Mouse (Mus musculus) midbrain, embryonic 10.5 days (tissue): ENCODE measurements around the gene Tbx1. TPM values are rescaled to one million over a fixed set of nuclear protein-coding genes. Genes with fewer than 3 reads are reported as not detected.

Source experiments
- DNase-seq: peaks from one replicate; pipeline ENCODE4 v3.0.0-alpha.2; 2017; ENCODE audit warnings: low spot score
- H3K27ac ChIP-seq: fragments of 300-500 bp; sonication (generic); replicated peaks from 2 replicates; pipeline ENCODE4 v1.5.1; 2016; ENCODE audit warnings: mild to moderate bottlenecking
- H3K27me3 ChIP-seq: fragments of 300-500 bp; sonication (generic); 2 replicates; pipeline ENCODE4 v1.6.1; 2016; ENCODE audit warnings: low read depth, mild to moderate bottlenecking; ENCODE audit not compliant: poor library complexity, severe bottlenecking
- H3K36me3 ChIP-seq: fragments of 300-500 bp; sonication (generic); 2 replicates; pipeline ENCODE4 v1.6.1; 2016; ENCODE audit warnings: mild to moderate bottlenecking, moderate library complexity
- H3K4me1 ChIP-seq: fragments of 300-500 bp; sonication (generic); 2 replicates; pipeline ENCODE4 v1.6.1; 2016
- H3K4me3 ChIP-seq: fragments of 300-500 bp; sonication (generic); 2 replicates; pipeline ENCODE4 v1.5.1; 2016; ENCODE audit warnings: mild to moderate bottlenecking, moderate library complexity
- H3K9me3 ChIP-seq: fragments of 300-500 bp; sonication (generic); replicated peaks from 2 replicates; pipeline ENCODE4 v1.6.1; 2016; ENCODE audit warnings: mild to moderate bottlenecking
- WGBS: fragments of 180-500 bp; shearing (Covaris S2); methylation state at CpG from one replicate; pipeline ENCODE4 v1.1.7; 2016; 5-methylcytosine and 5-hydroxymethylcytosine counted together
- polyA plus RNA-seq: library from polyadenylated mRNA; unstranded; fragments of >200 nt; fragmentation: Nextera tagmentation; extraction: Ambion mirVana; gene quantifications from 2 replicates; pipeline ENCODE4 v1.2.1, GENCODE M21; 2016

The Tbx1 gene
- polyA plus RNA-seq, 1 experiment from 2014 or later: 1.7 TPM

GRCm38 (mm10) chr16:18582426-18583148 lies 7.9 kb downstream of the Tbx1 start:
- no peaks in the 10 kb centered on the region for H3K9me3 ChIP-seq
- H3K4me3 ChIP-seq: peak overlapping the region; percentile 46
- DNase-seq: peak; percentile 45
- peaks cover 46% of the 10 kb centered on the region for H3K4me1 ChIP-seq
- WGBS: under 1% methylated on average over 63 of the region's 67 CpGs
- H3K36me3 ChIP-seq: no peaks in the 10 kb centered on the region
- H3K27ac ChIP-seq: no peak overlapping the region; the same call in 1 of the 2 replicates
- peaks cover 99% of the 10 kb centered on the region for H3K27me3 ChIP-seq

DNA sequence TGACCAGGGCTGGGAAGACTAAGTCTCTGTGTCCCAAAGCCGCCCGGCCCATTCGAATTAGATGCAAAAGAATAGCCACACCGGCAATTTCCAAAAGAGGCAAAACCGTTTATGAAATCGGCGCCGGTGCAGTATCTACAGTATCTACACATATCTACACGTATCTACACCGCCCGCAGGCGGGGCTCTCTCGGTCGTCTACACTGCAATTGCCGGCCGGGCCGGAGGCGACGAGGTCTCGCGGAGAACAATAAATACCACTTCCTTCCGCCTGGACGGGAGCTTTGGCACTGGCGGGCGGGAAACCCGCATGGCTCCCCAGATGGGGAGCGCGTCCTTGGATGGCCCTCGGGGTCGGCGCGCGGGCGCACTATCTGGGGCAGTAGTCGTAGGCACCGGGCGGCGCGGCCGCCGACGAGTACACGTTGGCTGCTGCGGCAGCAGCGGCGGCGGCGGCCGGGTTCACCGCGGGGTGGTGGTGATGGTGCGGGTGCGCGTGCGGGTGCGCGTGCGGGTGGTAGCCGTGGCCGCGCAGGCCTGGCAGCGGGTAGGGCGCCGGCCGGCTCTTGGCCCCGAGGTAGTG lies 8.8 kb downstream of the Tbx1 start:
- peak; percentile 59 for DNase-seq
- H3K4me3 ChIP-seq: peak overlapping the region; percentile 46

GRCm38 (mm10) chr16:18581050-18581622 lies 9.3 kb downstream of the Tbx1 start:
- Histone ChIP-seq H3K9me3 (no peaks in the 10 kb centered on the region), H3K27me3 (peaks cover 96% of the 10 kb centered on the region), H3K36me3 (no peaks in the 10 kb centered on the region), H3K27ac (no peak overlapping the region), H3K4me1 (peaks cover 37% of the 10 kb centered on the region), H3K4me3 (peak overlapping the region; percentile 46)
- WGBS: 4% methylated on average over 21 of the region's 21 CpGs
- DNase-seq: peak; percentile 45

More for the DNA sequence above, 8.8 kb downstream of the Tbx1 start:
- Histone ChIP-seq H3K9me3 (no peaks in the 10 kb centered on the region), H3K27me3 (peaks cover 97% of the 10 kb centered on the region), H3K36me3 (no peaks in the 10 kb centered on the region), H3K4me1 (peaks cover 42% of the 10 kb centered on the region), H3K27ac (no peak overlapping the region; the same call in 1 of the 2 replicates)
- WGBS: under 1% methylated on average over 66 of the region's 66 CpGs

DNA sequence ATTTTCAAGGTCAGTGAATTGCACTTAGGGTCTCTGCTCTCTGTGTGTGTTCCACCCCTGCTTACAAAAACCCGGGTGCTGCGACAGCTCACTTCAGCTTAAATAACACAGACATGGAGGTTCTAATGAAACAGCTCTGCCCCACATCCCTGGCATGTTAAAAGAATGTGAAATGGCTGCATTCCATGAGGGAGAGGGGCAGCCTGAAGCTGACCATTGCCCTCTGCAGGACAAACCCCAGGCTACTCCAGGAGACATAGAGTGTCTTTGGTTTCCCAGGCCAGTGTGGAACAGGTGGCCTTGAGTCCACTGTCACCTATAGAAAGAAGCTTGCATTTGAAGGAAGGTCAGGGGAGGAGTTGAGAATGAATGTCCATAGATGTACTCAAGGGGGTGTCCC lies 10.1 kb downstream of the Tbx1 start:
- no peak for DNase-seq
- no peak overlapping the region for H3K4me3 ChIP-seq
- WGBS: 15% methylated on average over 2 of the region's 2 CpGs
- peaks cover 29% of the 10 kb centered on the region for H3K4me1 ChIP-seq
- no peak overlapping the region for H3K27ac ChIP-seq
- H3K9me3 ChIP-seq: no peaks in the 10 kb centered on the region
- no peaks in the 10 kb centered on the region for H3K36me3 ChIP-seq
- peaks cover 88% of the 10 kb centered on the region for H3K27me3 ChIP-seq

GRCm38 (mm10) chr16:18577599-18578160 lies 12.8 kb downstream of the Tbx1 start:
- no peak overlapping the region for H3K4me3 ChIP-seq
- 8% methylated on average over 5 of the region's 5 CpGs for WGBS

GRCm38 (mm10) chr16:18577071-18577470 lies 13.4 kb downstream of the Tbx1 start:
- Histone ChIP-seq H3K36me3 (no peaks in the 10 kb centered on the region), H3K9me3 (no peaks in the 10 kb centered on the region), H3K4me1 (peaks cover 17% of the 10 kb centered on the region), H3K27me3 (peaks cover 55% of the 10 kb centered on the region), H3K4me3 (no peak overlapping the region), H3K27ac (no peak overlapping the region)
- 50% methylated on average over 3 of the region's 3 CpGs for WGBS
- DNase-seq: no peak

More at GRCm38 (mm10) chr16:18577599-18578160, 12.8 kb downstream of the Tbx1 start:
- H3K9me3 ChIP-seq: no peaks in the 10 kb centered on the region
- H3K4me1 ChIP-seq: peaks cover 23% of the 10 kb centered on the region
- no peak for DNase-seq
- H3K36me3 ChIP-seq: no peaks in the 10 kb centered on the region
- peaks cover 61% of the 10 kb centered on the region for H3K27me3 ChIP-seq
- H3K27ac ChIP-seq: no peak overlapping the region

GRCm38 (mm10) chr16:18574196-18574595 lies 16.3 kb downstream of the Tbx1 start:
- Histone ChIP-seq H3K4me3 (no peak overlapping the region), H3K27me3 (peaks cover 26% of the 10 kb centered on the region), H3K9me3 (no peaks in the 10 kb centered on the region), H3K36me3 (no peaks in the 10 kb centered on the region), H3K4me1 (peaks cover 6% of the 10 kb centered on the region; the same call in 1 of the 2 replicates), H3K27ac (no peak overlapping the region)
- DNase-seq: no peak
- WGBS: 79% methylated on average over 8 of the region's 8 CpGs

DNA sequence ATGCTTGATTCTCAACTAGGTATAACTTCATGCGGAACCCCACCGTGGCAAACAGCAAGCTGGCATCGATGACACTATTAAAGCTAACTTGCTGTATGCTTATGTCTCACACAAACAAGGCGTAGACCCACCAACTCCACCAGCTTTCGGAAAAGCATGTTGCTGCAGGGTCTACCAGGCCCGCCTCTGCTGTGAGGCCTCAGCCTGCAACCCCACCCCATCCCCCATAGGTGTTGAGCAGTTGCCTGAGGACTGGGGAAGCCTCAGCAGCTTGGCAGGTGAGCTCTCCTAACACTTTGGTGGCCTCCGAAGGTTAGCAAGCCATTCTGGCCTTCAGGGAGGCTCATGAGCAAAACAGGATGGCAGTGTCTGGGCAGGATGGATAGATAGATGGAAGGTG lies 21.9 kb downstream of the Tbx1 start:
- WGBS: 81% methylated on average over 7 of the region's 7 CpGs
- DNase-seq: no peak
- H3K27ac ChIP-seq: no peak overlapping the region

GRCm38 (mm10) chr16:18564472-18564871 lies 26.0 kb downstream of the Tbx1 start:
- H3K36me3 ChIP-seq: no peaks in the 10 kb centered on the region
- no peaks in the 10 kb centered on the region for H3K27me3 ChIP-seq
- H3K4me1 ChIP-seq: peaks cover 4% of the 10 kb centered on the region; the same call in 1 of the 2 replicates
- no peak overlapping the region for H3K4me3 ChIP-seq
- H3K9me3 ChIP-seq: no peaks in the 10 kb centered on the region
- H3K27ac ChIP-seq: no peak overlapping the region
- DNase-seq: no peak
- WGBS: 88% methylated on average over 2 of the region's 2 CpGs

More for the DNA sequence above, 21.9 kb downstream of the Tbx1 start:
- Histone ChIP-seq H3K4me1 (peaks cover 4% of the 10 kb centered on the region; the same call in 1 of the 2 replicates), H3K27me3 (no peaks in the 10 kb centered on the region), H3K4me3 (no peak overlapping the region), H3K9me3 (no peaks in the 10 kb centered on the region), H3K36me3 (no peaks in the 10 kb centered on the region)

DNA sequence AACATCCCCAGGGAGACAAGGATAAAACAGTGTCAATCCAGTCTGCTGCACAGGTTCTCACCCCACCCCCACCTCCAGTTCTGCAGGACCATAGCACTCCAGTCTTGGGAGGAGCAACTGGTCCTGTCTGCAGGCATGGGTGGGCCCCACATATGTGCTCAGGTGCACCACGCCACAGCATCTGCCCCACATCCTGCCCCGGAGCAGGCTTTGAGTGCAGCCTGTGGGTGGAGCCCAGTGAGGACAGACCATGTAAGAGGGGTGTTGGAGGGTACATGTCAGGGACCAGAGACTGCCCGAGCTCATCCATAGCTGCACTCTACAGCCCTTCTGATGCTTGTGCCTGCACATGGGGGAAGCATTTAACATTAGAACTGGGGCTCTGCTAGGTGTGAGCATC lies 34.0 kb downstream of the Tbx1 start:
- no peak overlapping the region for H3K4me3 ChIP-seq
- no peaks in the 10 kb centered on the region for H3K27me3 ChIP-seq
- peaks cover 9% of the 10 kb centered on the region for H3K4me1 ChIP-seq
- no peaks in the 10 kb centered on the region for H3K9me3 ChIP-seq
- DNase-seq: no peak
- H3K36me3 ChIP-seq: no peaks in the 10 kb centered on the region
- 91% methylated on average over 3 of the region's 3 CpGs for WGBS
- no peak overlapping the region for H3K27ac ChIP-seq

- H3K27ac ChIP-seq: no peak overlapping the region
- peak; percentile 50 for DNase-seq
- H3K4me1 ChIP-seq: peaks cover 16% of the 10 kb centered on the region
- H3K36me3 ChIP-seq: no peaks in the 10 kb centered on the region
- no peak overlapping the region for H3K4me3 ChIP-seq
- WGBS: 69% methylated on average over 17 of the region's 17 CpGs
- no peaks in the 10 kb centered on the region for H3K9me3 ChIP-seq
- H3K27me3 ChIP-seq: peaks cover 5% of the 10 kb centered on the region; the same call in 1 of the 2 replicates
Measured at GRCm38 (mm10) chr16:18555235-18555935, 35.1 kb downstream of the Tbx1 start.

DNA sequence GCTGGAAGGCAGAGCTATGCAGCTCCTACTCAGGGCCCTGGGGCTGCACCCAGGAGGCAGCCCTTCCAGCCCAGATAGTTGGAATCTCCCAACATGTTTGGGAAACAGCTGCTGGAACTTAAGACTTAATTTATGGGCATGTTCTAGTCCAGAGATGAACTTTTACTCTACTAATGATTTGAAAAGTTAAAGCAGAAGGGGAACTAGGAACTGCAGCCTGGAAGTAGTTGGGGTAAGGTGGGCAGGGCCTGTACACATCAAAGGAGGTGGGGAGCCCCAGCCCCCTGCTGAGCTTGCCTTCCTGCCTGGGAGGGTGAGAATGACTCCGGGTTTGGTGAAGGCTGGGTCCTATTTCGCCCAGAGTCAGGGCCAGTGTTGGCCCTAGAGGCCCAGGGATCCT lies 35.8 kb downstream of the Tbx1 start:
- Histone ChIP-seq H3K27ac (no peak overlapping the region), H3K27me3 (peaks cover 5% of the 10 kb centered on the region; the same call in 1 of the 2 replicates), H3K4me3 (no peak overlapping the region), H3K9me3 (no peaks in the 10 kb centered on the region), H3K36me3 (no peaks in the 10 kb centered on the region), H3K4me1 (peaks cover 16% of the 10 kb centered on the region)
- 56% methylated on average over 2 of the region's 2 CpGs for WGBS
- DNase-seq: no peak
